Mouse (Mus musculus): ENCODE results near the gene Trpm3.

Trpm3 gene

DNA sequence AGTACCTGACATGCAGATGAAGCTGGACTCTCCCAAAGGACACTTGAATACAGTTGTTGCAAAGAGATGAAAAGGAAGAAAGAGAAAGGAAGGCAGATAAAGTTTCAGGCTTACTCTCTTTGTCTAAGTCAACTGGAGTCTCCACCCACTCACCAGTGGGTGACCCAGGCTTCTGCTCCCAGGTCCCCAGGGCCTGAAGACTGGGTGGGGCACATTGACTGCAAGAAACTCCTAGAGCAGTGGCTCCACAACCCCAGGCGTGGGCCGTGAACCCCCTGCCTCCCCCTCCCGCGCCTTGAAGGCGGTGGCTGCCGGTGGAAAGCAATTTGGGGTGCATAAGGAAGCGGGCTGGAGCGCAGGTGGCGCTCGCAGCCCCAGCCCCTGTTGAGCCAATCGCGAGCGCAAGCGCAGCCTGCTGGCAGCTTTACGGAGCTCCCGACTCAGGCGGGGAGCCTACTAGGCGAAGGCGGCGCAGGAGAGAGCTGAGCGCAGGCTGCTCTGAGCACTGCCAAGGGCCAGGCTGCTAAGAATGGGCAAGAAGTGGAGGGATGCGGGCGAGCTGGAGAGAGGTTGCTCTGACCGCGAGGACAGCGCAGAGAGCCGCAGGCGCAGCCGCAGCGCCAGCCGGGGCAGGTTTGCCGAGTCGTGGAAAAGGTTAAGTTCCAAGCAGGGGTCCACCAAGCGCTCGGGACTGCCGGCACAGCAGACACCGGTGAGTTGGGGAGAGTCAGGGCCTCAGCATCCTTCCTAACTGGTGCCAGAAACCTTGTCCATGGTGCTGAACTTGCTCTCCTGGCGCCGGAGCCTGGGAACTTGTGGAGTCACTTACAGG lies at the start of gene Trpm3:
Trpm3 (plus strand) TSS at position 457 of the 832 bp plus-strand sequence.
- peak; percentile 91 for DNase-seq (ENCODE audit: low read depth, low spot score)

DNA sequence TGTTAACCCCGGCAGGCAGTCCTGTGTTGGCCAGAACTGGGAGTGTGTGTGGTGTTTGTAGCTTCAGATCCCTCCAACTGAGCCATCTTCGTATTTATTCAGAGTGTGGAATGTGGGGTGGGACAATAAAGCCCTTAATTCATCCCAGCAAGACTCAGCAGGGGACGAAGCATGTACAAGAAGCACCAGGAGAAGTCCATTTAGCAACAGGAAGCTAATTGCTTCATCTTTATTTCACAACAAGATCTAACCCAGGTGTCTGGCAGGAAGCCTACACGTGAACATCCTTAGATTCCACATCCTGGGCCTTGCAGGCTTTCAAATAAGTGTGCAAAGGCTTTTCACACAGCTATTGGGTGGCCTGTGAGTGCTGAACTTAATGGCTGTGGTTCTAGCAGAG lies 38.3 kb upstream of the Trpm3 start:
- DNase-seq (ENCODE audit: low read depth, low spot score): no peak

DNA sequence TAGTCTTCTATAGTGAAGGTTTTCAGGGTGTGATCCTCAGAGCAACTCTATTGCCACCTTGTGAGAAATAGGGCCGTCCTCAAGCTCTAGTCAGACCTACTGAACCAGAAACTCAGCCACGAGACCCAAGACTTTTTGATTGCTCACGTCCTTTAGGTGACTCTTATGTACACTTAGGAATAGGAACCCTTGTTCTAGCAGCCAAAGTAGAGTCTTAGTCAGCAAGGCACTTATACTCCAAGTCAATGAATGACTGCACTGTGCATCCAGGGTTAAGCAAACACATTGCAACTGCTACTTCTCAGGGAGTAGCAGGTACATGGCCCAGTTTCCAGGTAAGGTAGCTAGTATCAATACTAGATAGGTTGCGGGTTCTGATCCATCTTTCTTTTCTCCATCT lies 35.0 kb upstream of the Trpm3 start:
- DNase-seq (ENCODE audit: low read depth, low spot score): no peak

DNA sequence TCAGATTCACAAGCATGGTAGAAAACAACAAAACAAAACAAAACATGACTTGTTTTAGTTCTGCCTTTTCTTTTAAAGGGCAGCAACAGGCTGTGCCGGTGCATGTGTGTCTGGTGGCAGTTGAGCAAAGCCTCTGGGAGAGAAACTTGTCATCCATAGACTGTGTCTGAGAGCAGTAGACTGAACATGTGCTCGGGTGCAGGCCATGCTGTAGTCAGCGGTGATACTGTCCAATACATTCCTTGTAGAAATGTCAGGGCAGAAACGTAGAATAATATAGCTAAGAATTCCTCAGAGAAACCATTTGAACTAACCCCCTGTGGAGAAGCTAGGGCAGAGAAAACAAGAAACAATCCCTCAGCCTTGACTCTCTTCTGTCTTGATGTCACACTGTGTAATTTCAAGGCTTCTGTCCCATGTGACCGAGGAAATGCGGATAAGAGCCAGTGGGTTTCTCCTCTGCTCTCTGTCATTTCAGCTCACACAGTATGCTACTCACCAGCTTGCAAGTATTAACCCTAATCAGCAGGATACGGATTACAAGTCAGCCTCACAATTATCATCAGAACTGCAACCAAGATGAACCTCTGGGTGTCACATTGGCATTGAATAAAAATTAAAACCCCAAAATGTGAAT lies 33.9 kb upstream of the Trpm3 start:
- DNase-seq (ENCODE audit: low read depth, low spot score): no peak

DNA sequence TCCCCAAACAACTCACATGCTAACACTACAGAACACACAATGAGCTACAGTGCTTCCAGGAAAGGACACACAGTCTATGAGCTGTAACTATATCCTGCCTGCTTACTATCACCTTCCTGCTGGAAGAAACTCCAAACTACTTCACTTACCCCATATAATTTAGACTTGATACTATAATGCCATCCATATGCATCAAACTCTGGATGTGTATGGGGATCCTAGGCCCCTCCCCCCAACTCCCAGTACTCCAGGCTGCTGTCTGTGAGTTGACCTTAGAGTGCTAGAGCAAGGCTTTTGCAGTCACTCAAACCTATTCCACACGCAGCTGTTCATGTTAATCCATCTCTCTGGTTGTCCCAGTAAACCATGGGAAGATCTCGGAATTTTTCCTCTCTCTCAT lies 33.2 kb upstream of the Trpm3 start:
- DNase-seq (ENCODE audit: low read depth, low spot score): no peak

DNA sequence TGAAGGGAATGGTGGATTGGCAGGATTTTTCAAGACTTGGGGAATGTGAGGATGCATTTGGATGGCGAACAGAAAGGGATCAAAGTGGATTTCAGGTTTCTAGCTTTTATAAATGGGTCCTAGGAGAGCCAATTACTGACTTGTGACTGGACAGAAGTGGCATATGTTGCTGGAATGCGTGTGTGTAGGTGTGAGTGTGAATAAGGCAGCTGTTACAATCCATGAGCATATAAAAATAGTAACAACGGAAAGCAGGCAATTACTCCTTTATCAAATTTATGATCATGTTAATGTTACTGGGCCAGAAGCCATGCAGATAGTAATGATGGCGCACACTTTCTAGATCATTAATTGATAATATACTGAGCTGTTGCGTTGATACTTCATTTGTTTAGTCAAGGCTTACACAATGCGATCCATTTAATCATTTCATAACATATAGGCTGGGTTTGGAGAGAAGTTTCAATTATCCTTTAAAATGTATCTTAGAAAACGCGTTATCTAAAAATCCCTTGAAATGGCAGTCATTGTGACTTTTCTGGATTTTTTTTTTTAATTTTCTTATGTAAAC lies 29.9 kb upstream of the Trpm3 start:
- no peak for DNase-seq (ENCODE audit: low read depth, low spot score)

DNA sequence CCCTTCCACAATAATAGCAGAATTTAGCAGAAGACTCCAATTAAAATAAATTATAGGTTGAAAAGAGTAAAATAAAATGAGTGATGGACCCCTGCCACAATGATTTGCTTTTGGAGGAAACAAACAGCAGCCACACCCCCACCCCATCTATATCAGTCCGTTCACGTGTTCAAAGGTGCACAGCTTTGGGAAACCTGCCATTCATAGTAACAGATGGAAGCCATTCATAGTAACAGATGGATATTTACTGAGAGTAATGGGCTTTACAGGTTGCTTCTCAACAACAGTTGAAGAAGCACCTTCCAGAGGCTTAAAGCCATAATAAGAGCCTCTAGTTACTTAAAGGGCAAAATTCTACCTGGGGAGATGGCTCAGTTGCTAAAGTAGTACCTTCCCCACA lies 17.9 kb upstream of the Trpm3 start:
- DNase-seq (ENCODE audit: low read depth, low spot score): no peak

DNA sequence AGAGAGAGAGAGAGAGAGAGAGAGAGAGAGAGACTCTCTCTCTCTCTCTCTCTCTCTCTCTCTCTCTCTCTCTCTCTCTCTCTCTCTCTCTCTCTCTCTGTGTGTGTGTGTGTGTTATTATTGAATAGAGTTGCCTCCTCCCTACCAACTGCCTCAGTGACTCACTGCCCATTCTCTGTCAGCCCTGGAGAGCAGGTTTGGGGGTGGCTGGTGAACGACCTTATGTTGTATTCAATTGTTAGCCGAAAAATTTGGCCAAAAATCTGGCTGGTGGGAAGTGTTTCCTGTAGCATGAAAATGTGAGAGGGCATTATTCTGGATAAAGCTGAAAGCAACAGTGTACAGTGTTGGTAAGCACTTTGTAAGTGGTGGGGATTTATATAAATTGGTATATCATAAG lies 17.2 kb upstream of the Trpm3 start:
- no peak for DNase-seq (ENCODE audit: low read depth, low spot score)

DNA sequence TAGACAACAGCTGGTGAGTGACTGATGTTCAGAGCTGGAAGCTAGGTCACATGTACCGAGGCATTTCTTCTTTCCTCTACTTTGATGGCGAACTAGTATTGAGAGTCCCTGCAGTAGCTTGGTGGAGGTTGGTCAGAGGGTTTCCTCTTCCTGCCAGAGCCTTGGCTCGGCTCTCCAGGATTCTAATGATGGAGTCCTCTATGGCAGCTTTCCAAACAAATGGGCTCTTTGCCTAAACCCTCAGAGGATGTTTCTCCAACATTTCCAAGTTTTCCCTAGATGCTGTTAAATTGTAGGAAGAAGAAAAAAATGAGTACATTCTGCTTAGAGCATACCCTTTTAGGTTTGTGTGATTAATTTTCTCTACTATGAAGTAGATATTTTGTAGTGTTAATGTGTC lies 6.2 kb upstream of the Trpm3 start:
- DNase-seq (ENCODE audit: low read depth, low spot score): no peak

DNA sequence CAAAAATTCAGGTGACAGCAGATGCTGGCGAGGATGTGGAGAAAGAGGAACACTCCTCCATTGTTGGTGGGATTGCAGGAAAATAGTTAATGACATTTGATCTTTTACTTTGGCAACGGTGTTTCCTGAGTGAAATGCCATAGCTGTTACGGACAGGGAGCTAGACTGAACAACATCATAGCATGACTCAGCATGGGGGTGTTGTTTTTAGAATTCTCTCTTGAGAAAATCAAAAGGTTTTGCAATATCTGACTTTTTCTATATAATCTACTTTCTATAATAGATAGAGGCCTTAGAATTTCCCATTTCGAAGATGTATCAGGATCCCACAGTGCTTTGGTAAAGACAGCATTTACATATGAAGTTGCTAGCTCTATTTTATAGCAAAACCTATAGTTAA lies 39.7 kb downstream of the Trpm3 start:
- no peak for DNase-seq (ENCODE audit: low read depth, low spot score)

DNA sequence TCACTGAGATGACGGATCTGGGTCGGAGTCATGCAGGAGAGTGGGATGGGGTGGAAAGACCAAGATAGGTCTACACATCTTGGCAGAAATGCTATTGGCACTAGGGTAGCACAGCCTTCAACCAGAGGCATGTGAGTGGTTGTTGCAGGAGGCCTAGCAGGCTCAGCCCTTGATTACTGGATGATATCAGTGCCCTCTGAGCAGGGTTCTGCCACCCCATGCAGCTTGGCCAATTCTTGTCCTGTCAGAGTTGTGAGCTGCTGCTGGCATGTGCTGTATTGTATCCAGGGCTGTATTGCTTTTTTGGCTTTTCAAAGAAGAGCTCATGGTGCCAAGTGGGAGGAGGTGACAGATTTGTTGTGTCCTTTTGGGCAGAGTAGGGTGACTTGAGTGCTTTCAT lies 40.2 kb downstream of the Trpm3 start:
- no peak for DNase-seq (ENCODE audit: low read depth, low spot score)

DNA sequence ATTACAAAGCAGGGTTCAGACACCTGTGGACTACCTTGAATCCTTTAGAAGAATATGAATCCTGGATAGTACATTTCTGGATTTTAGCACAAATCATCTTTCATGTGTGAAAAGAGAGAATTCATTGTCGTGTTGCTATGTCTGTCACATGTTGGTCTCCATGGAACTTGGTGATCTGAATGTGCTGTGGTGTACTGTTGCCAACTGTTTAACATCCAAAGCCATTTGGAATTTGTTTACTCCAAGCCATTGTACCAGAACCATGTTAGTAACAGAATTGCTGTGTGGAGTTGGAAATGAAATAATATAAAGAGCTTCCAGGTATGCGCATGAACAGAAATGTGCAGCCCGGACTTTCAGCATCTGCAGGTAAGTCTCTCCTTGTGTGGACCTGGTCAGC lies 41.3 kb downstream of the Trpm3 start:
- no peak for DNase-seq (ENCODE audit: low read depth, low spot score)

DNA sequence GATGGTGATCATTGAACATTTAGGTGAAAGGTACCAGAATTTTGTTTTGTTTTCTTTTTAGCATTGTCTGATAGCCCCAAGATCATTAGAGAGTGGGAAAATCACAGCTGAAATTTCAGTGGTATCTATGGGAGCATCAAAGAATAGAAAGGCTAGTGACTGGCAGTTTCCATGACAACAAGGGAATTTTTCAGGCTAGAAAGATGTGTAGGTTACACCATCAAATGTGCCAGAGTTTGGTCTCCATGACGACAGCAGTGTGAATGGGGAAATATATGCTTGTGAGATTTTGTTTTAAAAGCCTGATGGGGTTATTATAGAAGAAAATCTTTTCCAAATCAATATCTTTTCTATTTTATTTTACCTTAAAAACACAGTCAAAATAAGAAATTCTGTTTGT lies 50.9 kb downstream of the Trpm3 start:
- DNase-seq (ENCODE audit: low read depth, low spot score): no peak

DNA sequence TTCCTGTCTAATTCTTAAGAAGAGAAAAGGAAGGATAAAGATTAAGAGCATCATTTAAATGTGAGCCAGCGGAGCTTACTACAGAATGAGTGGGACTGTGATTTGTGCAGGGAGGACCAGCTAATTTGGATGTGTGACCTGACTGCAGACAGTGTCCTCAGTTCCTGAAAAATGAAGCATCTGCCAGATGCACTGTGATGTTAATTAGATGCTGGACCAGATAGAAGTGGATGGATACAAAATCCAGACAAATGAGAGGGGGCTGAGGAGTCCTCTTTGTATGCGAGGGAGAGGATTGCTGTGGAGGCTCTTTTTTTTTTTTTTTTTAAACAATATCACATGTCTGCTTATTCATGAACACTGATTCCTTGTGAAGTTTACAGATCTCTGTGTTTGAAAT lies 83.7 kb downstream of the Trpm3 start:
- no peak for DNase-seq (ENCODE audit: low read depth, low spot score)

DNA sequence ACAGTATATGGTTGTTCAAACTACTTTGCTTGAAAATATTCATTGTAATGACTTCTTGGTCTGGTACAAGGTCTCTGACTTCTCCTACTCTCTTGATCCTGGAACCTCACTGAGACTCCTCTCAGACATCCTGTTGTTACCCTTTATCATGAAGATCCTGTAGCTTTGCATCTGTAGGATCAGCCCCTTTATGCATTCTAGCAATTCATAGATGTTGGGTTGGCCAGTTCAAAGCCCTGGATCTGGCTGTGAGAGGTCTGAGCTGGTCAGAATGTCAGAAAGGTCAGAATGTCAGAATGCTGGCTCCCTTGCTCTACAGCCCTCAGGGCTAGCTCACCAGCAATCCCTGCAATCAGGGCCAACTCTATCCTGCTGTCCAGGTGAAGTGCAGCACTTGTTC lies 95.3 kb downstream of the Trpm3 start:
- no peak for DNase-seq (ENCODE audit: low read depth, low spot score)

DNA sequence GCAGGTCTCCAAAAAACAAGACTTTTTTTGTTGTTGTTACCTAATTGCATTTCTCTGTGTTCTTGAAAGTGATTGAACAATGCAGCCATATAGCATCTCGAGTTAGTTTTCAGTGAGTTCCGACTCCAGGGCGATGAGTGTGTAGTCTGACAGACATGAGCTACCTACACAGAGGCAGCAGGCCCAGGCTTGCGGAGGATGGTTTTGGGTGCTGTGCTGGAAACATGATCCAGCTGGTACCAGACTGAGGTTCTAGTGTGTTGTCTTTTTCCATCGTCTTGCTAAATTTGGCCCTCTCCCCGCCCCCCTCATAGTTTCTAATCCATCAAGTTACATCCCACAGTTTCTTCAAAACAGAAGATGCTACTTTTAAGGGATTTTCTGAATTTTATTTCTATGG lies 110.2 kb downstream of the Trpm3 start:
- DNase-seq (ENCODE audit: low read depth, low spot score): no peak

DNA sequence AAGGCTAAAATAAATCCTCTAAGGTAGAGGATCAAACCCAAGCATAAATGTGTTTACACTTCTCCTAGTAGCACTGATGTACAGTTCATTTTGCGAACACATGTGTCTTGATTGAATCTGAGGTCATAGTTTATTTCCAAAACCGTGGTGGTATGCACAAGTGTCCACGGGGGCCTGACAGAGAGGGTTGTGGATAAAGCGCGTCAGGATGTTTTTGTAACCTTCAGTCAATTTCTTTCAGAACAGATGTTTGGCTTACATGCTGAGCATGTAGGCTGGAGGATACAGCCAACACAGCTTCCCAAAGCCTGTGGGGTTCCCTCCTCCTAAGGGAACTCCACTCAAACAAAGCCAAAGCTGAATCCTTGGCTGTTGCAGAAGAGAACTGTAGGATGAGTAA lies 134.1 kb downstream of the Trpm3 start:
- DNase-seq (ENCODE audit: low read depth, low spot score): no peak

DNA sequence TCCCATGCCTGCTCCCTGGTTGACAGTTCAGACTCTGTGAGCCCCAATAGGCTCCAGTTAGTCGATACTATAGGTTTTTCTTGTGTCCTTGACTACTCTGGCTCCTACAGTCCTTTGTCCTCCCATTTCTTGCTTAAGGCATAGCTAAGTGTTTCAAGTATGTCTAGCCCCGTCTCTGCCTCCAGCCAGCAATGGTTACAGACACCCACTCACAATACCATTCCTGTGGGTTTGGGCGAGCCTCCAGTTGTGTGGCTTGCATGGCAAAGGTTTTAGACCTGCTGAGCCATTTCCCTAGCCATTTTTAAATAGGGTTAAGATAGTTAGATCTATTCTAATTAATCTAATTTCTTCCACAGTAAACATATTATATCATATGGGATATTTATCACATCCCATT lies 145.8 kb downstream of the Trpm3 start:
- DNase-seq (ENCODE audit: low read depth, low spot score): no peak

DNA sequence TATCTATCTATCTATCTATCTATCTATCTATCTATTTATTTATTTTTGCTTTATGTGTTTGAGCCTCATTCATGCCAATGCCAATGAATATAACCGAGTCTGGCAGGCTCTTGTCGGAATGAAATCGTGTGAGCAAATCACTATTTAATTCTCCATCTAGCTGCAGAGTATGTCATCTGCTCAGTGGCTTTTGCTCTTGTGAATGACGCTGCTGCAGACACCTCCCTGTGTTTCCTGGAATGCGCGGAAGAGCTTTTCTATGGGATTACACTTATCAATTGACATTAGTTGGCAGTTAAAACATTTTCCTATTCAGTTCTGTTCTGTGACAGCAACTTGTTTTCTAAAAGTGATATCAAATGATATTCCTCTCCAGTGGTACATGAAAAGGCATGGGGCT lies 153.8 kb downstream of the Trpm3 start:
- DNase-seq (ENCODE audit: low read depth, low spot score): no peak

DNA sequence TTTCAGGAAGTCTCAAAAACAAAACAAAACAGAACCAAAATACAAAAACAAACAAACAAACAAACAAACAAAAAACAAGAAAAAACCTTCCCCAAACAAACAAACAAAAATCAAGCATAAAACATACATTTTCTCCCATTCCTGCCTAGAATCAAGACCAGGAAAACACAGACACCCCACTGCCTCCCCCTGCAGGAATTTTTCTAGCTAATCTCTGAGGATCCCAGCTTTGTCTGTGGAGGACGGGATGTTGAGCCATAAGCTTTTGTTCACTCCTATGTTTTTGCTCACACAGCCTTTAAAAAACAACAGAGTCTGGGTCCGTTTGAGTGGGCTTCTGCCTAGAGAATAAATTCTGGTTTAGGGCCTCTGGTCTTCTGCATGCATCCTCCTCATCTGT lies 162.1 kb downstream of the Trpm3 start:
- no peak for DNase-seq (ENCODE audit: low read depth, low spot score)

DNA sequence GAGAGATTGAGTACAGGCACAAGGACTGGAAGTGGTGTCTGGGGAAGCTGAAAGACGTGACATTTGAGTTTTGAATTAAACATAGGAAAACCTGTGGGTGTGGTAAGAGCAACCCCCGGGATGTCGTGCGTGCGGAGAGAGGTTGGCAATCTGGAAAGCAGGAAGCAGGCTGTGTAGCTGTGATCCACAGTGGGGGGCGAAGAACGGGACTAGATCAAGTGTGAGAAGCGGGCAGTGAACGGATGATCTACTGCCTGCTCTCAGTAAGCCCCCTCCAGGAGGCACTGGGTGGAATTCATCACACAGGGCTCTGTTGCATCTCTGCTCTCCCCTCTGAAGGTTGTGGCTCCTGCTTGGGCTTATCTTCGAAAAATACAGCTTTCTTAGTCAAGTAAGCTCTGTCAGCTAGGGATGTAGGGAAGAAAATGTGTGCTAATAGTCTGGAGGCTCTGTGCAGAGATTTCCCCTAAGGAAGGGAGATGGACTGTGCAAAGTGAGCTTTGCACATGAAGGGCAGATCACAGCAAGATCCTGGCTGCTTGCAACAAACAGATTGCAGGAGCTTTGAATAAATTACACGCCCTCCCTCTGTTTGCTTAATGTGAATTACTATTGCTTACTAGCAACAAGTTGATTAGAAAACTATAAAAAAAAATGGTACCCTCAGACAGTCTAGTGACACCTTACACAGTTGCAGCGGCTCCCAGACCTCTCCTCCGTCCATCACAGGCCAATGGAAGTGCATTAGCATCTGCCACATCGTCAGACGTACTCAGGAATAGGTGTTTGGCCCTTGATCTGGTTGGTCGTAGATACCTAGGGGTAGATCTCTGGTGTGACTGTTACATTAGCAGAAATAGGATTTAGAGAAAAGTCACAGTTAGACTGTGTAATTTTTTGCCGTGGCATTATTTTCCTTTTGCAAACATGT lies 164.4 kb downstream of the Trpm3 start:
- no peak for DNase-seq (ENCODE audit: low read depth, low spot score)
